Mouse (Mus musculus) megakaryocyte, embryonic 14.5 days (primary cell): ENCODE measurements around the gene Pnpla3.
A peak's percentile ranks its signal among the peaks of the same experiment; 100 is the strongest.

Source experiments
- FLI1 ChIP-seq: IDR thresholded peaks from 2 replicates; pipeline ENCODE4 v1.6.1; 2012; ENCODE audit warnings: low read length, inconsistent platforms, mixed read lengths
- GATA1 ChIP-seq: IDR thresholded peaks from 3 replicates; pipeline ENCODE4 v1.6.1; 2012; ENCODE audit warnings: mixed read lengths, low read length, inconsistent platforms, borderline replicate concordance

GRCm38 (mm10) chr15:84235646-84236045 is 68.0 kb downstream of the Pnpla3 start:
- no peak for TF ChIP-seq GATA1
- 0 out of 2 replicates have a peak, but pooled peaks have one; percentile 29 for TF ChIP-seq FLI1
